Mouse (Mus musculus): ENCODE data around the gene Zdhhc22.

GRCm38 (mm10) chr12:86968468-86969219 is 21.6 kb downstream of the Zdhhc22 start:
- no peak for TF ChIP-seq POLR2A (IDR thresholded peaks at IDR 0.05; ENCODE audit: borderline replicate concordance, insufficient read depth, low read length)
- no peak for TF ChIP-seq CTCF (IDR thresholded peaks at IDR 0.05; ENCODE audit: borderline replicate concordance, insufficient read depth, low read depth, low read length)

All from cerebellum, adult 2 months (tissue).